Mouse (Mus musculus) liver, embryonic 15.5 days (tissue): Measurements from ENCODE around the gene Tbx20. TPM values are rescaled to one million over a fixed set of nuclear protein-coding genes. Genes with fewer than 3 reads are reported as not detected.

ENCODE experiments used
- ATAC-seq: fragments of 200-750 bp; cut with Nextera tagmentation; 2 replicates; pipeline ENCODE4 v1.8.0; 2017; ENCODE audit warnings: moderate number of reproducible peaks, mild to moderate bottlenecking, moderate library complexity; ENCODE audit not compliant: insufficient read depth
- H3K27ac ChIP-seq: fragments of 300-500 bp; sonication (generic); replicated peaks from 2 replicates; pipeline ENCODE4 v1.5.1; 2015; ENCODE audit warnings: mild to moderate bottlenecking, inconsistent platforms
- H3K27me3 ChIP-seq: fragments of 300-500 bp; sonication (generic); 2 replicates; pipeline ENCODE4 v1.6.1; 2015; ENCODE audit warnings: mild to moderate bottlenecking, inconsistent platforms
- H3K36me3 ChIP-seq: fragments of 300-500 bp; sonication (generic); replicated peaks from 2 replicates; pipeline ENCODE4 v1.6.1; 2015; ENCODE audit warnings: moderate library complexity, mild to moderate bottlenecking, inconsistent platforms
- H3K4me1 ChIP-seq: fragments of 300-500 bp; sonication (generic); replicated peaks from 2 replicates; pipeline ENCODE4 v1.6.1; 2015; ENCODE audit warnings: inconsistent platforms
- H3K4me2 ChIP-seq: fragments of 300-500 bp; sonication (generic); 2 replicates; pipeline ENCODE4 v1.6.1; 2015; ENCODE audit warnings: moderate library complexity, mild to moderate bottlenecking, inconsistent platforms
- H3K4me3 ChIP-seq: fragments of 300-500 bp; sonication (generic); replicated peaks from 2 replicates; pipeline ENCODE4 v1.5.1; 2015; ENCODE audit warnings: mild to moderate bottlenecking, inconsistent platforms
- H3K9ac ChIP-seq: fragments of 300-500 bp; sonication (generic); 2 replicates; pipeline ENCODE4 v1.6.1; 2015; ENCODE audit warnings: moderate library complexity, mild to moderate bottlenecking, inconsistent platforms
- H3K9me3 ChIP-seq: fragments of 300-500 bp; sonication (generic); replicated peaks from 2 replicates; pipeline ENCODE4 v1.6.1; 2016; ENCODE audit warnings: inconsistent platforms
- WGBS: fragments of 180-500 bp; shearing (Covaris S2); methylation state at CpG from one replicate; pipeline ENCODE4 v1.1.7; 2015; ENCODE audit warnings: mixed read lengths; ENCODE audit not compliant: insufficient replicate concordance; 5-methylcytosine and 5-hydroxymethylcytosine counted together
- polyA plus RNA-seq: library from polyadenylated mRNA; unstranded; fragments of >200 nt; fragmentation: Nextera tagmentation; extraction: Ambion mirVana; gene quantifications from 2 replicates; pipeline ENCODE4 v1.2.1, GENCODE M21; 2015

Gene Tbx20
- polyA plus RNA-seq, 1 experiment from 2014 or later: 0.61 TPM

DNA sequence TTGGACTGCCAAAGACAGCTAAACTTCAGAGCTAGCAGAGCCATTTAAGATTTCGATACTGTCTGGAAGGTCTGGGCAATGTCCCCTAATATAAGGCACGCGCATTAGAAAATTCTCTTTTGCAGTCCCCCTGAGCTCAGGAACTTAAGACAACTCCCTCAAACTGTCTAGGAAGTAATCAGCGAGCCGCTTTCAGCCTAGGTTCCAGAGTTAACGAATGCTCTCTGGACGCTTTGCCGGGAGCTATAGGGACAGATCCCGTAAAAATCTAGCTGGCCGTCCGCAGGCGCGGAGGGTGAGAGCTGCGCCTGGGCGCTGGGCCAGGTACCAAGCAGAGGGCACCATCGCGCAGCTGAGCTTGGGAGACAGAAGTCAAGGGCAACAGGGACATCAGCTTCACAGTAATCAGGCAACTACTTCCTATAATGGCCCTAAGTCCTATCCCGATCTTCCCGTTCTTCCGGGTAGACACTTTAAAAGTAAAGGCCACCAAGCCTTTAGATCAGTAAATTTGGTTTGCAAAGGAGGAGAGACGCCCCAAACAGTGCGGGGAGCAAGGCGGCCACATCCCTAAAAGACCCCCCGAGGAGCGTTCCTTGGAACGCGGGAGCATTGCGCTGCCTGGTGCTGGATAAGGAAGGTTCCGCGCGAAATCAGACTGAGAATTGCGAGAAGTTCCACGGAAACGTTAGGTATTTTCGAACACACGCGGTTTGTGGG is 3.2 kb upstream of the Tbx20 start:
- Histone ChIP-seq H3K27me3 (peaks cover 99% of the 10 kb centered on the region), H3K9me3 (no peaks in the 10 kb centered on the region), H3K4me2 (no peak overlapping the region), H3K36me3 (no peaks in the 10 kb centered on the region), H3K9ac (no peak overlapping the region), H3K4me1 (peaks cover 5% of the 10 kb centered on the region; the same call in 1 of the 2 replicates), H3K27ac (no peak overlapping the region), H3K4me3 (no peak overlapping the region)
- no peak for ATAC-seq
- WGBS: 1% methylated on average over 37 of the region's 37 CpGs

DNA sequence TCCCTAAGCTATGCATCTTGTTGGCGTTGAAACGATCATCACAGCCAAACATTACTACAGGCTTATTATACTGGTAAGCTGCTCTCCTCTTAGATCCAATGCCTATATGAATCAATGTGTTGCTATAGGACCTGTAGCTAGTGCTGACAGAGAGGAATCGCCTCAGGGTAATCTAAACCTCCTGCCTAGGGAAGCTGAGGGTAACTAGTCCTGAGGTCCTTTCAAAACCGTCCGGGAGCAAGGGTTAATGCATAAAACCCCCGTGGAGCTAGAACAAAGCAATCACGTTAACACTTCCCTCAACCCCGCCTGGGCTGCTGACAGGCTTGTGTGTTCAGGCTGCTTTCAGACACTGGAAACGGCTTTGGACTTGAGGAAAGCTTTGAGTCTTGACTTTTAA is 2.4 kb upstream of the Tbx20 start:
- peaks cover 5% of the 10 kb centered on the region; the same call in 1 of the 2 replicates for H3K4me1 ChIP-seq
- WGBS: 3% methylated on average over 9 of the region's 9 CpGs
- H3K9ac ChIP-seq: no peak overlapping the region
- no peaks in the 10 kb centered on the region for H3K9me3 ChIP-seq
- no peak for ATAC-seq
- no peak overlapping the region for H3K4me2 ChIP-seq
- no peaks in the 10 kb centered on the region for H3K36me3 ChIP-seq
- no peak overlapping the region for H3K27ac ChIP-seq
- H3K27me3 ChIP-seq: peaks cover 99% of the 10 kb centered on the region
- no peak overlapping the region for H3K4me3 ChIP-seq

DNA sequence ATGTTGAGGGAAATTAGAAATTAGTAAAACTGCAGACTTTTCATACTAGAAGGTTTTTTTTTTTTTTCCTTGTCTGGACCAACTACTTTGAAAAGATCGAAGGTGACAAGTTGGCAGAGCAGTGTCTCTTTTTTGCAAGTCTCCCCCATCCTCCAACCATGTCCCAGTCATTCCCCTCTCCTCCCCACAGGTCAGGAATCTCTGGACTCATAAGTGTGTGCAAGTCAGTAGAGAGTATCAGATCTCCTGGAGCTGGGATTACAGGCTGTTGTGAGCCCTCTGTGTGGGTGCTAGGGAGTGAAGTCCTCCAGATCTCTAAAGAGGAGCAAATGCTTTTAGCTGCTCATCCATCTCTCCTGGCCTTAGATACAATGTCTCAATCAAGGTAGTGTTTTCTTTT is 1.5 kb upstream of the Tbx20 start:
- Histone ChIP-seq H3K36me3 (no peaks in the 10 kb centered on the region), H3K9me3 (no peaks in the 10 kb centered on the region), H3K4me2 (no peak overlapping the region), H3K4me1 (peaks cover 5% of the 10 kb centered on the region; the same call in 1 of the 2 replicates), H3K9ac (no peak overlapping the region), H3K27me3 (peaks cover 99% of the 10 kb centered on the region), H3K4me3 (no peak overlapping the region), H3K27ac (no peak overlapping the region)
- ATAC-seq: no peak
- 18% methylated on average over 1 of the region's 1 CpGs for WGBS

DNA sequence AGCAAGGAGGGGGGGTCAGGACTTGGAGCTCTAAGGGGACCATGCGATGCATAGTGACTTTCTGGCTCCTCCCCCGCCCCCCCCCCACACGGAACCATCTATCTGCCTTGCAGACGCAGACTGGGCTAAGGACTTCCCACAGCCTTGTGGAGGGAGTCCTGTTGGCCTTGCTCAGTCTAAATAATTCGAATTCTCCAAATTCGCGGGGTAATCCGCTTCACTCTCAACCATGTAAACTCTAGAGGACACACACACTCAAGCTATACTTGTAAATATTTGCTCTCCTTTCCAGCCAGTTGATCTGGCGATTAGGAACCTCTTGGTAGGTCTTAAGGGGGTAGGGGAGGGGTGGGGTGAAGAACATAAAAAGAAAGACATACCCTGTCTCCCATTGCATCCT is 898 bp upstream of the Tbx20 start:
- Histone ChIP-seq H3K4me1 (peaks cover 9% of the 10 kb centered on the region; the same call in 1 of the 2 replicates), H3K4me2 (no peak overlapping the region), H3K9me3 (no peaks in the 10 kb centered on the region), H3K4me3 (no peak overlapping the region), H3K9ac (no peak overlapping the region), H3K36me3 (no peaks in the 10 kb centered on the region), H3K27me3 (peaks cover 99% of the 10 kb centered on the region), H3K27ac (no peak overlapping the region)
- ATAC-seq: no peak
- 2% methylated on average over 9 of the region's 9 CpGs for WGBS

DNA sequence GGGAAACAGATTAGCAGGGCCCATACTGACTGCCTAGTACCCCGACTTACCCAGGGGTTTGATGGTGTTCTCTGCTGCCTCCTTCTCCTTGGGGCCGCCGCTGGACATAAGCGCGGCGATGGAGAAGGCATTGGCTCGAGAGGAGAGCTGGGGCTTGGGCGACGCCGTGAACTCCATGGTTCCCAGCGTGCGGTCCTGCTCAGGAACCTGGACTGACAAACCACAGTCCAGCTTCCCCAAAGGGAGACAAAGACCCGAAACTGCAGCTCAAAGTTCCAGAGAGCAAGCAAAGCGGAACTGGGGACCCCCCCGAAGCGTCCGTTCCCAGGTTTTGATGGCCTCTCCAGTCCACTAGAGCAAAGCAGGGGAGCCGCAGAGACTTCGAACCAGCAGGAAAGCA is 434 bp downstream of the Tbx20 start:
- H3K36me3 ChIP-seq: no peaks in the 10 kb centered on the region
- H3K9me3 ChIP-seq: no peaks in the 10 kb centered on the region
- WGBS: under 1% methylated on average over 19 of the region's 19 CpGs
- peak overlapping the region; percentile 37; the same call in 1 of the 2 replicates for H3K4me2 ChIP-seq
- no peak for ATAC-seq
- H3K9ac ChIP-seq: no peak overlapping the region
- peaks cover 9% of the 10 kb centered on the region; the same call in 1 of the 2 replicates for H3K4me1 ChIP-seq
- peaks cover 94% of the 10 kb centered on the region for H3K27me3 ChIP-seq
- H3K27ac ChIP-seq: no peak overlapping the region
- peak overlapping the region; percentile 22 for H3K4me3 ChIP-seq

DNA sequence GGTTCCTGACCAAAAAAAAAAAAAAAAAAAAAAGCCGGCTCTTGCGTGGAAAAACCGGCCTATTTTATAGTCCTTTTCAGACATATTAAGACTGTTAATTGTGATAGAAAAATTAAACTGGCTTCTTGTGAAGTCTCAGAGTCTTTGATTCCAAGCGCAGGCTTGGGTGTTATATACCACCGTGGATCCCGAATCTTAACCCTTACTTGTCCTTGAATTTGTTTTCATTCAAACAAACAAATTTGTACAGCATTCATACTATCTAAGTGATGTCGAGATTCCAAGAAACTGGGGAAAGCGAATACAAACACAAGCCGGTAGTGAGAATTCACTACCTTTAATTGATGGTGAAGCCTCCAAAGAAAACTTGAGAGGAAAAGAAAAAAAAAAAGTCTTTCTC is 932 bp downstream of the Tbx20 start:
- Histone ChIP-seq H3K9me3 (no peaks in the 10 kb centered on the region), H3K9ac (no peak overlapping the region), H3K4me1 (peaks cover 9% of the 10 kb centered on the region; the same call in 1 of the 2 replicates), H3K4me3 (peak overlapping the region; percentile 22; the same call in 1 of the 2 replicates), H3K4me2 (no peak overlapping the region), H3K36me3 (no peaks in the 10 kb centered on the region), H3K27me3 (peaks cover 93% of the 10 kb centered on the region), H3K27ac (no peak overlapping the region)
- WGBS: 4% methylated on average over 9 of the region's 9 CpGs
- no peak for ATAC-seq

DNA sequence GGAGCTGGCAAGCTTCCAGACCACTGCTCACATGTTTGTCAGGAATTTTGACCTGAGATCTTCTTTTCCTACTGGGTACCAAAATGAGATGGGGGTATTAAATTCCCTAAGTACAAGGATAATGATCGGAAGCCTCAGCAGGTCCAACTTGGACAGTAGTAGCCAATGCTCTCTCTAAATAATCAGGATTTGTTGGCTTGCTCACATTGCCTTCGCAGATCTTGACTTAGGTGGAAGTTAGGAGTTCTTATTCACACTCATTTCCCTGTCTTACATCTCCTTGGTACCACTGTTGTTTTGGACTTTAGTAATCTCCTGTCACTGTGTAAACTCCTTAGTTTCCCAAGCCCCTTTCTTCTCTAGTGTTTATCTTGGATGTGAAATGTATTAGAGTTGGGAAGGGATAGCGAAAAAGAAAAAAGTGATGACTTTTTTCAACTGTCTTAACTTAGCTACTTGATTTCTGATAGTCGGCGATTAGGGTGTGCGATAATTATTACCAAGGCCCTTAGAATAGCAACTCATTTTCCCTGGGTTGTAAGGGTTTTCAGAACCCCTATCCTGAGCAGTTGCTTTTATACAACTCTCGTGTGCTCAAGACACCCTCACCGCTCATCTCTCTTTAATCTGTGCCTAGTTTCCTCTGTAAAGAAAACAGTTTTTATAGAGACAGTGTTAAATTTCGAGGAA is 1.5 kb downstream of the Tbx20 start:
- WGBS: 14% methylated on average over 9 of the region's 9 CpGs
- Histone ChIP-seq H3K9me3 (no peaks in the 10 kb centered on the region), H3K36me3 (no peaks in the 10 kb centered on the region), H3K9ac (no peak overlapping the region), H3K4me3 (no peak overlapping the region), H3K27me3 (peaks cover 92% of the 10 kb centered on the region), H3K4me2 (no peak overlapping the region), H3K27ac (no peak overlapping the region), H3K4me1 (peaks cover 9% of the 10 kb centered on the region; the same call in 1 of the 2 replicates)
- ATAC-seq: no peak

DNA sequence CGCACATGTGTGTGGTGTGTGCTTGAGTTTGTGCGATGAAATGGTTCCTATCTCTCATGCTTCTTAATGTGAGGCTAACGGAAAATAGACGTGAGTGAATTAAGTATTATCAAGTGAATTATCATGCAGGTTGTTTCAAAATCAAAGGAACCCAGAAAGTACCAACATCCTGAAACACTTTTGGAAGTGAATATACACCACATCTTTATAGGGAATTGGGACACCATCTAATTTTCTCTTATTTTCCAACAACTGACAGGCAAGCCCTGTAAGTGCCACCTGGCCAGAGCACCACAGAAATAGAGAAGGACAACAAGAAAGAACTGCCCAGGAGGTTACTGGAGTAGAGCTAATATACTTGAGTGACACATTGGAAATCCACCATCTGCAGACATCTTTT is 2.4 kb downstream of the Tbx20 start:
- WGBS: 15% methylated on average over 4 of the region's 4 CpGs
- no peaks in the 10 kb centered on the region for H3K9me3 ChIP-seq
- peaks cover 9% of the 10 kb centered on the region; the same call in 1 of the 2 replicates for H3K4me1 ChIP-seq
- H3K4me3 ChIP-seq: no peak overlapping the region
- H3K27ac ChIP-seq: no peak overlapping the region
- no peak overlapping the region for H3K4me2 ChIP-seq
- H3K27me3 ChIP-seq: peaks cover 83% of the 10 kb centered on the region
- H3K9ac ChIP-seq: no peak overlapping the region
- no peak for ATAC-seq
- no peaks in the 10 kb centered on the region for H3K36me3 ChIP-seq

DNA sequence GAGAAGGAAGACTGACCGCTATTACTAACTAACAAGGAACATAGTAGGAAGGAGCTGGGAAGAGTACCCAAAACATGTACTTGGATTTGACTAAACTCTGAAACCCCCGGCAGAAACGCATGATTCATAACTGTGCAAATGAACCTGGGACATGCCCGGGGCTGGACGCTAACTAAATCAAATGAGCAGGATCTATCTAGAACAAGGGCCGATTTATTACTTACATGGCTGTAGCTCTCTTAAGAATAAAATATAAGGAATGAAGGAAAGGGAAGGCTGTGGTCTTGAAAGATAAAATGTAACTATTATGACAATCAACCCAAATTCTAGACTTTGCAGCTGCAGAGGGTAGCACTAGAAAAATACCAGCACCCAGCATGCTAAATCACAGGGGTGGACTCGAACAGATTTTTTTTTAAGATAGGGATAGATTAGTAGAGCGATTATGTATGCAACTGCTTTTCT is 3.1 kb downstream of the Tbx20 start:
- H3K27me3 ChIP-seq: peaks cover 76% of the 10 kb centered on the region
- H3K4me3 ChIP-seq: peak overlapping the region; percentile 17; the same call in 1 of the 2 replicates
- H3K4me2 ChIP-seq: peak overlapping the region; percentile 41; the same call in 1 of the 2 replicates
- H3K36me3 ChIP-seq: no peaks in the 10 kb centered on the region
- no peak overlapping the region for H3K9ac ChIP-seq
- peaks cover 9% of the 10 kb centered on the region; the same call in 1 of the 2 replicates for H3K4me1 ChIP-seq
- no peaks in the 10 kb centered on the region for H3K9me3 ChIP-seq
- no peak overlapping the region for H3K27ac ChIP-seq
- ATAC-seq: no peak
- WGBS: 4% methylated on average over 8 of the region's 8 CpGs

DNA sequence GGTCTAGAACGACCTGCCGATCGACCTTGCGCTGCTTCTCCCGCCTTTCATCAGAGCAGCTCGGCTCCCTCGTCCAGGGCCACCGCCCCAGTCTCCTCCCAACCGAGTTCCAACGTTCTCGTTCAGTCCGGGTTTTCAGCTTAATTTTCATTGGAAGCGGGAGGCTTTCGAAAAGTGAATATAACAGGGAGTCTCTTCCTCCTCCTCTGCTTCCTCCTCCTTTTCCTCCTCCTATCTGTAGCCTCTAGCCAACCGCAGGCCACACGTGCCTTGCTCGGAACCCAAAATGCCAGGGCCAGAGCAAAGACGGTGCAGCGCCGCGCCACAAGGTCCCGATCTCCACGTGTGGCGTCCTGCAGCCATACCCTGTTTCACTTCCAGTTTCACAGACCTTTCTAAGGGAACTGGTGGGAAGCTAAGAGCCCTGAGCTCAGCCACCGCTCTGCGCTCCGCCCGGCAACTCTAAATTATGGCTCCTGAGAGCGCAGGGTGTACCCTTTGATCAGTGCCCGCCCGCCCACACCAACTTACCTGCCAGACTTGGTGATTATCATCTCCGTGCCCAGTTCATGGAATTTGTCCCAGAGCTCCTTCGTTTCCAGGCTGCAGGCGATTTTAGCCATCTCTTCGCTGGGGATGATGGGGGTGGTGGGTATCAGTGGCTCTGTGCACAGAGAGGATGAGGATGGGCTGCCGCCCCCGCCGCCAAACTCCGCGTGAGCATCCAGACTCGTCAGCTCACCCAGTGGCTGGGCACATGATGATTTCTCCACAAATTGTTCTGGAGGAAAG is 3.8 kb downstream of the Tbx20 start:
- Histone ChIP-seq H3K36me3 (no peaks in the 10 kb centered on the region), H3K27ac (no peak overlapping the region), H3K4me2 (peak overlapping the region; percentile 41), H3K4me1 (peaks cover 9% of the 10 kb centered on the region; the same call in 1 of the 2 replicates), H3K9me3 (no peaks in the 10 kb centered on the region), H3K9ac (no peak overlapping the region), H3K4me3 (peak overlapping the region; percentile 17), H3K27me3 (peaks cover 71% of the 10 kb centered on the region)
- 1% methylated on average over 41 of the region's 41 CpGs for WGBS
- ATAC-seq: no peak

DNA sequence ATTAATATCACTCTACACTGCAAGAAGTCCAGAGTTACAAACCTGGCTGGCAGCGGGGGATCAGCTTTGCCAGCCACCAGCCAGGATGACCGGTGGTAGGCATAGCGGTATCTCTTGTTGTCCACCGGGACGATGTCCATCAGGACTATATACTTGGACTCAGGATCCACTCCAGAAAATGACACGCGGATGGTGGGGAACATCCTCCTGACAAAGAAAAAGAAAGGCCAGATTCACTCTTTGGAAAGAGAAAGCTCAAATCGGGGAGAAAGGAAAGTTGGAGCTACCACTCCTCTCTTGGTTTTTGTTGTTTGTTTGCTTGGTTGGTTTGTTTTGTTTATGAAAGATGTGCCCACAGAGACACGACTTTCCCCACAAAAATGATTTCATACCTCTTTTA is 4.5 kb downstream of the Tbx20 start:
- Histone ChIP-seq H3K4me1 (peaks cover 9% of the 10 kb centered on the region; the same call in 1 of the 2 replicates), H3K36me3 (no peaks in the 10 kb centered on the region), H3K27ac (no peak overlapping the region), H3K27me3 (peaks cover 63% of the 10 kb centered on the region), H3K4me2 (no peak overlapping the region), H3K4me3 (no peak overlapping the region), H3K9ac (no peak overlapping the region), H3K9me3 (no peaks in the 10 kb centered on the region)
- ATAC-seq: no peak
- 20% methylated on average over 9 of the region's 9 CpGs for WGBS
